Mouse (Mus musculus) lung, embryonic 14.5 days (tissue): ENCODE data around the gene Map3k13. TPM values are rescaled to one million over a fixed set of nuclear protein-coding genes. Genes with fewer than 3 reads are reported as not detected.

Source experiments
- ATAC-seq: fragments of 200-750 bp; cut with Nextera tagmentation; 2 replicates; pipeline ENCODE4 v1.8.0; 2017; ENCODE audit warnings: mild to moderate bottlenecking, moderate TSS enrichment, moderate library complexity; ENCODE audit not compliant: insufficient read depth
- DNase-seq: peaks from one replicate; pipeline ENCODE4 v3.0.0-alpha.2; 2015
- H3K27ac ChIP-seq: fragments of 300-500 bp; sonication (generic); 2 replicates; pipeline ENCODE4 v1.5.1; 2014; ENCODE audit warnings: low read depth, mild to moderate bottlenecking, moderate library complexity
- H3K27me3 ChIP-seq: fragments of 300-500 bp; sonication (generic); 2 replicates; pipeline ENCODE4 v1.6.1; 2014; ENCODE audit warnings: low read length, control low read depth; ENCODE audit not compliant: insufficient read depth
- H3K36me3 ChIP-seq: fragments of 300-500 bp; sonication (generic); 2 replicates; pipeline ENCODE4 v1.6.1; 2014; ENCODE audit warnings: control low read depth; ENCODE audit not compliant: insufficient read depth
- H3K4me1 ChIP-seq: fragments of 300-500 bp; sonication (generic); 2 replicates; pipeline ENCODE4 v1.6.1; 2014; ENCODE audit warnings: antibody characterized with exemption, control low read depth; ENCODE audit not compliant: insufficient read depth
- H3K4me2 ChIP-seq: fragments of 300-500 bp; sonication (generic); 2 replicates; pipeline ENCODE4 v1.6.1; 2014; ENCODE audit warnings: mild to moderate bottlenecking
- H3K4me3 ChIP-seq: fragments of 300-500 bp; sonication (generic); 2 replicates; pipeline ENCODE4 v1.5.1; 2014; ENCODE audit warnings: low read depth, low read length
- H3K9ac ChIP-seq: fragments of 300-500 bp; sonication (generic); 2 replicates; pipeline ENCODE4 v1.6.1; 2014
- H3K9me3 ChIP-seq: fragments of 300-500 bp; sonication (generic); 2 replicates; pipeline ENCODE4 v1.6.1; 2016; ENCODE audit warnings: low read depth, low read length, control low read depth
- CTCF ChIP-seq: IDR thresholded peaks from 2 replicates; pipeline ENCODE4 v1.5.1; 2016; ENCODE audit warnings: antibody characterized with exemption, low read depth
- WGBS: fragments of 180-500 bp; shearing (Covaris S2); extraction: QIAGEN DNeasy Blood & Tissue Kit; methylation state at CpG from one replicate; pipeline ENCODE4 v1.1.7; 2014; 5-methylcytosine and 5-hydroxymethylcytosine counted together
- polyA plus RNA-seq: library from polyadenylated mRNA; unstranded; fragments of >200 nt; fragmentation: Nextera tagmentation; extraction: Ambion mirVana; gene quantifications from 2 replicates; pipeline ENCODE4 v1.2.1, GENCODE M21; 2014

The Map3k13 gene
- polyA plus RNA-seq, 1 experiment from 2014 or later = 0.95 TPM

GRCm38 (mm10) chr16:21781277-21781676 lies 12.9 kb upstream of the Map3k13 start:
- DNase-seq = no peak
- no peak overlapping the region for H3K9ac ChIP-seq
- no peak overlapping the region for H3K4me3 ChIP-seq
- no peaks in the 10 kb centered on the region for H3K9me3 ChIP-seq
- no peaks in the 10 kb centered on the region for H3K27me3 ChIP-seq
- H3K36me3 ChIP-seq = no peaks in the 10 kb centered on the region
- 68% methylated on average over 3 of the region's 3 CpGs for WGBS
- H3K4me1 ChIP-seq = no peaks in the 10 kb centered on the region
- TF ChIP-seq CTCF = no peak
- no peak for ATAC-seq
- H3K27ac ChIP-seq = no peak overlapping the region
- H3K4me2 ChIP-seq = no peak overlapping the region

GRCm38 (mm10) chr16:21781895-21782294 lies 12.3 kb upstream of the Map3k13 start:
- Histone ChIP-seq H3K9ac (no peak overlapping the region), H3K36me3 (no peaks in the 10 kb centered on the region), H3K4me1 (no peaks in the 10 kb centered on the region), H3K27ac (no peak overlapping the region), H3K9me3 (no peaks in the 10 kb centered on the region), H3K27me3 (no peaks in the 10 kb centered on the region), H3K4me3 (no peak overlapping the region), H3K4me2 (no peak overlapping the region)
- DNase-seq (no peak), ATAC-seq (no peak)
- no peak for TF ChIP-seq CTCF
- 70% methylated on average over 3 of the region's 3 CpGs for WGBS

GRCm38 (mm10) chr16:21782807-21783206 lies 11.3 kb upstream of the Map3k13 start:
- TF ChIP-seq CTCF = no peak
- no peaks in the 10 kb centered on the region for H3K27me3 ChIP-seq
- no peak overlapping the region for H3K4me2 ChIP-seq
- DNase-seq (no peak), ATAC-seq (no peak)
- no peak overlapping the region for H3K4me3 ChIP-seq
- WGBS = 29% methylated on average over 2 of the region's 2 CpGs
- H3K9ac ChIP-seq = no peak overlapping the region
- H3K4me1 ChIP-seq = no peaks in the 10 kb centered on the region
- H3K9me3 ChIP-seq = no peaks in the 10 kb centered on the region
- no peak overlapping the region for H3K27ac ChIP-seq
- no peaks in the 10 kb centered on the region for H3K36me3 ChIP-seq

GRCm38 (mm10) chr16:21785000-21785399 lies 9.1 kb upstream of the Map3k13 start:
- Histone ChIP-seq H3K4me2 (no peak overlapping the region), H3K4me1 (no peaks in the 10 kb centered on the region), H3K9ac (no peak overlapping the region), H3K27me3 (no peaks in the 10 kb centered on the region), H3K4me3 (no peak overlapping the region), H3K36me3 (no peaks in the 10 kb centered on the region), H3K9me3 (no peaks in the 10 kb centered on the region), H3K27ac (no peak overlapping the region)
- no peak for DNase-seq
- no peak for ATAC-seq
- WGBS = 67% methylated on average over 4 of the region's 4 CpGs
- TF ChIP-seq CTCF = no peak

GRCm38 (mm10) chr16:21786317-21786716 lies 7.8 kb upstream of the Map3k13 start:
- Histone ChIP-seq H3K9me3 (no peaks in the 10 kb centered on the region), H3K27ac (no peak overlapping the region), H3K9ac (no peak overlapping the region), H3K36me3 (no peaks in the 10 kb centered on the region), H3K4me2 (no peak overlapping the region), H3K4me3 (no peak overlapping the region), H3K4me1 (no peaks in the 10 kb centered on the region), H3K27me3 (no peaks in the 10 kb centered on the region)
- DNase-seq (no peak), ATAC-seq (no peak)
- WGBS = 83% methylated on average over 8 of the region's 8 CpGs
- TF ChIP-seq CTCF = no peak

- H3K9ac ChIP-seq = peak within 1 kb of the TSS; percentile 51
- no peaks in the 10 kb centered on the region for H3K27me3 ChIP-seq
- H3K4me1 ChIP-seq = no peaks in the 10 kb centered on the region
- DNase-seq (peak; percentile 77), ATAC-seq (peak; percentile 96)
- WGBS = 7% methylated on average over 28 of the region's 28 CpGs
- H3K27ac ChIP-seq = no peak within 1 kb of the TSS
- peak within 1 kb of the TSS; percentile 46 for H3K4me3 ChIP-seq
- no peaks in the 10 kb centered on the region for H3K36me3 ChIP-seq
- TF ChIP-seq CTCF = no peak
- no peaks in the 10 kb centered on the region for H3K9me3 ChIP-seq
- peak within 1 kb of the TSS; percentile 72 for H3K4me2 ChIP-seq
Observed at GRCm38 (mm10) chr16:21787516-21788353, 6.4 kb upstream of the Map3k13 start, which contains the start of gene Ehhadh. TSS of gene Ehhadh (minus strand) at chr16:21787807.

- DNase-seq (no peak), ATAC-seq (no peak)
- Histone ChIP-seq H3K4me3 (no peak overlapping the region), H3K27me3 (no peaks in the 10 kb centered on the region), H3K36me3 (no peaks in the 10 kb centered on the region), H3K9me3 (no peaks in the 10 kb centered on the region), H3K27ac (no peak overlapping the region), H3K4me1 (no peaks in the 10 kb centered on the region), H3K4me2 (no peak overlapping the region), H3K9ac (no peak overlapping the region)
- TF ChIP-seq CTCF = peak; percentile 39
- 44% methylated on average over 3 of the region's 3 CpGs for WGBS
Observed at GRCm38 (mm10) chr16:21788581-21788980, 5.6 kb upstream of the Map3k13 start.
